Mouse (Mus musculus) embryonic facial prominence, embryonic 11.5 days (tissue): Measurements from ENCODE around the gene Mcmbp. TPM values are rescaled to one million over a fixed set of nuclear protein-coding genes. Genes with fewer than 3 reads are reported as not detected.

ENCODE experiments used
- ATAC-seq: fragments of 200-750 bp; cut with Nextera tagmentation; replicated peaks from 2 replicates; pipeline ENCODE4 v1.8.0; 2017; ENCODE audit warnings: low read depth; ENCODE audit not compliant: insufficient number of reproducible peaks, low FRiP score, low TSS enrichment
- DNase-seq: peaks from one replicate; pipeline ENCODE4 v3.0.0-alpha.2; 2015; ENCODE audit warnings: low spot score
- H3K27ac ChIP-seq: fragments of 300-500 bp; sonication (generic); replicated peaks from 2 replicates; pipeline ENCODE4 v1.5.1; 2014; ENCODE audit warnings: mild to moderate bottlenecking, low read depth, low read length, control low read depth
- H3K27me3 ChIP-seq: fragments of 300-500 bp; sonication (generic); 2 replicates; pipeline ENCODE4 v1.6.1; 2014; ENCODE audit warnings: mild to moderate bottlenecking, low read length, moderate library complexity, mixed read lengths; ENCODE audit not compliant: control insufficient read depth, insufficient read depth
- H3K36me3 ChIP-seq: fragments of 300-500 bp; sonication (generic); replicated peaks from 2 replicates; pipeline ENCODE4 v1.6.1; 2014; ENCODE audit warnings: low read depth, mild to moderate bottlenecking, low read length, moderate library complexity, mixed read lengths; ENCODE audit not compliant: control insufficient read depth, insufficient read depth
- H3K4me1 ChIP-seq: fragments of 300-500 bp; sonication (generic); 2 replicates; pipeline ENCODE4 v1.6.1; 2014; ENCODE audit warnings: low read length, mixed read lengths; ENCODE audit not compliant: control insufficient read depth, insufficient read depth
- H3K4me2 ChIP-seq: fragments of 300-500 bp; sonication (generic); 2 replicates; pipeline ENCODE4 v1.6.1; 2014; ENCODE audit warnings: low read depth, mild to moderate bottlenecking, control low read depth, low read length, moderate library complexity
- H3K4me3 ChIP-seq: fragments of 300-500 bp; sonication (generic); 2 replicates; pipeline ENCODE4 v1.5.1; 2014; ENCODE audit warnings: low read depth, low read length, control low read depth
- H3K9ac ChIP-seq: fragments of 300-500 bp; sonication (generic); replicated peaks from 2 replicates; pipeline ENCODE4 v1.6.1; 2014; ENCODE audit warnings: mild to moderate bottlenecking, control low read depth, low read length
- H3K9me3 ChIP-seq: fragments of 300-500 bp; sonication (generic); replicated peaks from 2 replicates; pipeline ENCODE4 v1.6.1; 2016; ENCODE audit warnings: mild to moderate bottlenecking, low read length, inconsistent platforms, mixed read lengths; ENCODE audit not compliant: control insufficient read depth
- WGBS: fragments of 180-500 bp; shearing (Covaris S2); extraction: QIAGEN DNeasy Blood & Tissue Kit; methylation state at CpG from one replicate; pipeline ENCODE4 v1.1.7; 2014; 5-methylcytosine and 5-hydroxymethylcytosine counted together
- polyA plus RNA-seq: library from polyadenylated mRNA; unstranded; fragments of >200 nt; fragmentation: Nextera tagmentation; extraction: Ambion mirVana; gene quantifications from 2 replicates; pipeline ENCODE4 v1.2.1, GENCODE M21; 2014

Gene Mcmbp
- 85.1 and 85.3 TPM in 2 replicates for polyA plus RNA-seq

DNA sequence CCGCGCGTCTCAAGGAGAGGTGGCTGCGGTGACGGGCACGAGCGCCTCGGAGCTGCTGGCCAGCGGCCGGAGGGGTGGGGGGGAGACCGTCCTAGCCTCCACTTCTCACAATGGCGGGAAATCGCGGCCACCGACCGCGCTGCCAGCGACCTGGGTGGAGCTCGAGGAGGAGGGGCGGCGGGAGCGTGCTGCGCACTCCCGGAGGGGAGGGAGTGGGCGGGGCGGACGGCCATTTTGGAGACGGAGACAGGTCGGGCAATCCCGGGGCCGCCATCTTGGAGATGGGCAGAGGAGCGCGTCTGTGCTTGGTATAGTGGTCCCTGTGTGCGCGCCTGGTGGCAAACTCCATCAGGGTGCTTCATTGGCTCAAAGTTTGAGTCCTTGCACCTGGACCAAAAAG, at the start of gene Mcmbp:
Gene Mcmbp (minus strand): TSS at position 162 of the 400 bp plus-strand sequence.
- Histone ChIP-seq H3K27ac (peak within 1 kb of the TSS; percentile 80), H3K9me3 (no peaks in the 10 kb centered on the region), H3K36me3 (no peaks in the 10 kb centered on the region), H3K4me1 (no peaks in the 10 kb centered on the region), H3K4me3 (peak within 1 kb of the TSS; percentile 99), H3K4me2 (peak within 1 kb of the TSS; percentile 68), H3K27me3 (no peaks in the 10 kb centered on the region), H3K9ac (peak within 1 kb of the TSS; percentile 99)
- WGBS, result under 1% methylated on average over 35 of the region's 35 CpGs
- ATAC-seq (peak; percentile 82), DNase-seq (peak; percentile 97)

DNA sequence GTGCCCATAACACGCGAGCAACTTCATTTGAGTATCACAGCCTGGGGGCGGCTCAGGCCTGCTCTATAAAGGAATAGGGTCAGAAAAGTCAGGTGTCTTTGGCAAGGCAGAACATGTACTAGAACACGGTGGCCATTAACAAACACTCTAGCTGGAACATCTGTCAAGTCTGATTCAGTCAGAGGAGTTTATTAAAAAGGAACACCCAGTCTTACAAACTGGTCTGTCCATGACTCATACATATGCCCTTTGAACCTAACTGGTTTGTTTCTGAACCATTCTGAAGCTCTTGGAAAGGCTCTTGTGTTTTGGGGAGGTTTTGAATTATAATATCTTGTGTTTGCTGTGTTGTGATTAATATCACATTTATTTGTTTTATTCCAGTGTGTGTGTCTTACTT, 49.8 kb upstream of the Mcmbp start:
- no peak for ATAC-seq
- WGBS, result 79% methylated on average over 4 of the region's 4 CpGs
- DNase-seq, result no peak
- H3K36me3 ChIP-seq, result no peaks in the 10 kb centered on the region
- H3K4me2 ChIP-seq, result no peak overlapping the region
- H3K27me3 ChIP-seq, result no peaks in the 10 kb centered on the region
- no peak overlapping the region for H3K9ac ChIP-seq
- H3K9me3 ChIP-seq, result no peaks in the 10 kb centered on the region
- H3K27ac ChIP-seq, result no peak overlapping the region
- no peak overlapping the region for H3K4me3 ChIP-seq
- no peaks in the 10 kb centered on the region for H3K4me1 ChIP-seq

DNA sequence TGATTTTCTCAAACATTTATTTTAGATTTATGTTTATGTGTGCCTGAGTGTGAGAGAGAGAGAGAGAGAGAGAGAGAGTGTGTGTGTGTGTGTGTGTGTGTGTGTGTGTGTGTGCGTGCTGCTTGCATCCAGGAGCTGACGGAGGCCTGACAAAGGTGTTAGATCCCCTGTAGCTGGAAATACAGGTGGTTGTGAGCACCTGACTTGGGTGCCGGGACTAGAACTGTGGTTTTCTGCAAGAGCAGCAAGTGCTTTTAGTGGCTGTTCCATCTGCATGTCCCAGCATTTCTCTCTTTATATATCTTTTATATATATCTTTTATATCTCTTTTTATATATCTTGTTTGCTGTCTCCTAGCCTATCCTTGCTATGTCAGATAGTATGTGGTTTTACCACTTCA, 41.6 kb upstream of the Mcmbp start:
- H3K36me3 ChIP-seq, result peaks cover 2% of the 10 kb centered on the region
- no peaks in the 10 kb centered on the region for H3K4me1 ChIP-seq
- WGBS, result 92% methylated on average over 3 of the region's 3 CpGs
- no peak overlapping the region for H3K9ac ChIP-seq
- H3K9me3 ChIP-seq, result no peaks in the 10 kb centered on the region
- no peak overlapping the region for H3K4me2 ChIP-seq
- H3K4me3 ChIP-seq, result no peak overlapping the region
- H3K27ac ChIP-seq, result no peak overlapping the region
- ATAC-seq (no peak), DNase-seq (no peak)
- no peaks in the 10 kb centered on the region for H3K27me3 ChIP-seq

DNA sequence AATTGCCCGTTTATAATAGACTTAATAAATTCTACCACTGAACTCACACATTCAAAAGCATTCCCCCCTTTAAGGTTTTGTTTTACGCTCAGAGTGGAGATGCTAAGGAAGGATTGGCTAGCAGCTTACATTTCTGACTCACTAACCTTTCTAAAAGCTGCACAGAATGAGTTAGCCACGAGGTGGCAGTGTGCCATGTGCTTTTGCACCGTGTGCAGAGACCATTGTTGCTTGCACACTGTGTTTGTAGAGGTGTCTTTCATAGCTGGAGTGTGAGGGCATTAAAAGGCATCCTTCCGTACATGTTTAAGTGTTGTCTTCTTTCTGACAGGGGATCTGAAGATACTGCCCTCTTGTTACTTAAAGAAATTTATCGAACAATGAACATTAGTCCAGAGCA, 39.0 kb upstream of the Mcmbp start:
- peak; percentile 81 for DNase-seq
- H3K27me3 ChIP-seq, result no peaks in the 10 kb centered on the region
- H3K4me2 ChIP-seq, result no peak overlapping the region
- peaks cover 5% of the 10 kb centered on the region for H3K36me3 ChIP-seq
- H3K27ac ChIP-seq, result no peak overlapping the region
- ATAC-seq, result no peak
- WGBS, result 53% methylated on average over 6 of the region's 6 CpGs
- H3K9me3 ChIP-seq, result no peaks in the 10 kb centered on the region
- H3K9ac ChIP-seq, result no peak overlapping the region
- H3K4me3 ChIP-seq, result no peak overlapping the region
- H3K4me1 ChIP-seq, result no peaks in the 10 kb centered on the region

DNA sequence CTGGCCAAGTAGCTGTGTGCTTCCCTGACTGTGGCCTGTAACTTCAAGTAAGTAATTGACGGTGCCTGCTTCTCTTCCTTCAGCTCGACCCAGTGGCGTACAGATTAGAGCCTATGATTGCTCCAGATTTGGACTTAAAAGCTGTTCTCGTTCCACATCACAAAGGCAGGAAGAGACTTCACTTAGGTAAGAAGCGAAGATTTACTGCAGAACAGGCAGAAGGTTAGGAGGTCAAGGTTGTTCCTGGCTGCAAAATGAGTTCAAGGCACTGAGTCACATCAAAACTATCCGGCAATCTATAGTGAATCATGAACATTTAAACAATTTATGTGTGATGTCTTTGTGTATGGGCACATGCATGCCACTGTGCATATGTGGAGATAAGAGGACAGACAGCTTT, 36.9 kb upstream of the Mcmbp start:
- H3K27ac ChIP-seq, result no peak overlapping the region
- no peak for DNase-seq
- H3K4me2 ChIP-seq, result no peak overlapping the region
- H3K4me3 ChIP-seq, result no peak overlapping the region
- WGBS, result 87% methylated on average over 6 of the region's 6 CpGs
- no peak overlapping the region for H3K9ac ChIP-seq
- no peaks in the 10 kb centered on the region for H3K9me3 ChIP-seq
- no peaks in the 10 kb centered on the region for H3K27me3 ChIP-seq
- no peaks in the 10 kb centered on the region for H3K4me1 ChIP-seq
- no peak for ATAC-seq
- H3K36me3 ChIP-seq, result peaks cover 5% of the 10 kb centered on the region

DNA sequence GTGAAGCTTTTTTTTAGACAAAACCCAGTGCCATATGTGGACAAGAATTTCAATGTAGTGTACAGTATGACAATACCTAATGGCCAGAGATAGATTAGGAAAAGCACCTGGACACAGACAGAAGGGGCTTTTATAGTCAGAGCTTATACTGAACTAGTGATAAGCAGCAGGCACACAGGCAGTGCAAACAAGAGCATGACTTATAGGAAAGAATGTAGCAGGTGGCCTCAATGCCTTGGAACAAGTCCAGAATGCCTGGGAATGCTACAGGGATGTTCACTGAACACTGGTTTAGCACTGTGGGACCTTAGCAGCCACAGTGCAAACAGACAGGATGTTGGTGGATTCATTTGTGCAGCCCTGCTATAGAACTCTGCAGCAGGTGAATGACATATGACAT, 26.4 kb upstream of the Mcmbp start:
- no peak overlapping the region for H3K27ac ChIP-seq

DNA sequence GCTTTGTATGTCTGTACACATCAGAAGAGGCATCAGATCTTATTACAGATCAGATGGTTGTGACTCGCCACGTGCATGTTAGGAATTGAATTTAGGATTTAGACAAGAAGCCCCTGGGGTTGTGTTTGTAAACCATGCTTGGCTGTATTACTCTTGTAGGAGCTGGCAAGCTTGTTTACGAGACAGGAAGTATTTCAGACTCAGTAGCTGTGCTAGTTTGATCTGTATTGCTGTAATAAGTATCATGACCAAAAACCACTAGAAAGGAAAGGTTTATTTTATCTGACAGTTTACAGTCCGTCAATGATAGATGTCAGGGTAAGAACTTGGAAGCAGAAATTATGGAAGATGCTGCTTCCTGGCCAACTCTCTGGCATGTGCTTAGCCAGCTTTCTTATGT, 18.7 kb upstream of the Mcmbp start:
- no peak for DNase-seq
- Histone ChIP-seq H3K9ac (no peak overlapping the region), H3K4me1 (no peaks in the 10 kb centered on the region), H3K27me3 (no peaks in the 10 kb centered on the region), H3K4me3 (no peak overlapping the region), H3K36me3 (peaks cover 19% of the 10 kb centered on the region), H3K9me3 (no peaks in the 10 kb centered on the region), H3K4me2 (no peak overlapping the region), H3K27ac (no peak overlapping the region)
- ATAC-seq, result no peak
- 95% methylated on average over 4 of the region's 4 CpGs for WGBS

More for the DNA sequence above, 26.4 kb upstream of the Mcmbp start:
- H3K9ac ChIP-seq, result no peak overlapping the region
- no peak overlapping the region for H3K4me3 ChIP-seq
- no peaks in the 10 kb centered on the region for H3K27me3 ChIP-seq
- no peak for ATAC-seq
- no peaks in the 10 kb centered on the region for H3K9me3 ChIP-seq
- DNase-seq, result no peak
- H3K4me2 ChIP-seq, result no peak overlapping the region
- H3K4me1 ChIP-seq, result no peaks in the 10 kb centered on the region
- peaks cover 16% of the 10 kb centered on the region for H3K36me3 ChIP-seq

DNA sequence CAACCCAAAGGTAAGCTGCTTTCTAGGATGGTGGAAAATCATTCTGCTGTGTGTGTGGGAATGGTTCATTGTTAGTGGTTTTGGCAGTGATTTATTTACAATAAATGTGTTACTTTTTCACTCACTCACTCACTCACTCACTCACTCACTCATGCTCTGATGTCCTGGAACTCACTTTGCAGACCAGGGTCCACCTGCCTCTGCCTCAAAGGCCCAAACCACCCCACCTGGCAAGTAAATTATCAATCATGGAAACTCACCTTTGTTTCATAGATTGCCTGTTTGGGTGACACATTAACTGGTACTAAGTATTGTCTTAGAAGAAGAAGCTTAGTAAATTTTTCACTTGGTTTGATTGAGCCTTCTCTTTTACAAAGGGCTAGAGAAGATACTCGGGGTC, 15.1 kb upstream of the Mcmbp start:
- Histone ChIP-seq H3K4me2 (no peak overlapping the region), H3K9me3 (no peaks in the 10 kb centered on the region), H3K9ac (no peak overlapping the region), H3K4me3 (no peak overlapping the region), H3K27ac (no peak overlapping the region), H3K27me3 (no peaks in the 10 kb centered on the region), H3K4me1 (no peaks in the 10 kb centered on the region), H3K36me3 (peaks cover 10% of the 10 kb centered on the region)
- DNase-seq, result no peak
- 89% methylated on average over 1 of the region's 1 CpGs for WGBS
- ATAC-seq, result no peak
